In the genomic region with DNA sequence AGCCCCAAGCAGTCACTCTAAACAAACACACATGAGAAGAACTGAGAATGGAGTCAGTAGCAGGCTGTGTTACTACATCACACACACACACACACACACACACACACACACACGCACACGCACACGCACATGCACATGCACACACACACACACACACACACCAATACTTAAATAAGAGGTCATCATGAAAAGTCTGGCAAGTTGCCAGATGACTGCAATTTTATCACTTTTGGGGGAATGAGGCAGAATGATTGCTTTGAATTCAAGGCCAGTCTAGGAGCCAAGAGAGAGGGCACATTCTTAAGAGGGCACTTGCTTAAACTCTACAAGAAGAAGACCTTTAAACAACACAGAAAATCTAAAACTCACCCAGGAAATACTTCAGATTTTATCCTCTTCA, we compare ENCODE assay signal across 15 mouse cellular contexts. TPM values are rescaled to one million over a fixed set of nuclear protein-coding genes. Genes with fewer than 3 reads are reported as not detected.
"Had no signal": no experiment of that assay in that cellular context is flagged by ENCODE, and none has a peak within 500 bp of the region (broad histone marks: within the 10 kb centered on the region; RNA-seq: fewer than 3 reads in every experiment).

No protein-coding gene starts in this region.

- DNase-seq: retina, postnatal 1 day; right cerebral cortex, adult 18-20 months; right cerebral cortex, postnatal 14 days; right cerebral cortex, postnatal 25 days; right cerebral cortex, postnatal 4 days; spleen, adult 18-20 months; thymus, adult 18-20 months; thymus, adult 2 months; thymus, postnatal 14 days; thymus, postnatal 25 days; thymus, postnatal 36 days; thymus, postnatal 4 days had no signal

RNA-seq across cellular contexts. Expression of a gene that starts 12.0 kb away (rescaled TPM):
- total RNA-seq: neutrophil, adult 5-6 weeks had no signal
- polyA plus RNA-seq: neural tube, embryonic 14.5 days had no signal

RNA-seq across cellular contexts. Expression of a gene that starts 48.8 kb away (rescaled TPM):
- total RNA-seq: neutrophil, adult 5-6 weeks had no signal

RNA-seq across cellular contexts. Expression of a gene that starts 51.2 kb away (rescaled TPM):
- total RNA-seq: neutrophil, adult 5-6 weeks had no signal
- polyA plus RNA-seq: spleen, adult 2 months had no signal
